ENCODE assay signal across 11 mouse cellular contexts in the genomic region with DNA sequence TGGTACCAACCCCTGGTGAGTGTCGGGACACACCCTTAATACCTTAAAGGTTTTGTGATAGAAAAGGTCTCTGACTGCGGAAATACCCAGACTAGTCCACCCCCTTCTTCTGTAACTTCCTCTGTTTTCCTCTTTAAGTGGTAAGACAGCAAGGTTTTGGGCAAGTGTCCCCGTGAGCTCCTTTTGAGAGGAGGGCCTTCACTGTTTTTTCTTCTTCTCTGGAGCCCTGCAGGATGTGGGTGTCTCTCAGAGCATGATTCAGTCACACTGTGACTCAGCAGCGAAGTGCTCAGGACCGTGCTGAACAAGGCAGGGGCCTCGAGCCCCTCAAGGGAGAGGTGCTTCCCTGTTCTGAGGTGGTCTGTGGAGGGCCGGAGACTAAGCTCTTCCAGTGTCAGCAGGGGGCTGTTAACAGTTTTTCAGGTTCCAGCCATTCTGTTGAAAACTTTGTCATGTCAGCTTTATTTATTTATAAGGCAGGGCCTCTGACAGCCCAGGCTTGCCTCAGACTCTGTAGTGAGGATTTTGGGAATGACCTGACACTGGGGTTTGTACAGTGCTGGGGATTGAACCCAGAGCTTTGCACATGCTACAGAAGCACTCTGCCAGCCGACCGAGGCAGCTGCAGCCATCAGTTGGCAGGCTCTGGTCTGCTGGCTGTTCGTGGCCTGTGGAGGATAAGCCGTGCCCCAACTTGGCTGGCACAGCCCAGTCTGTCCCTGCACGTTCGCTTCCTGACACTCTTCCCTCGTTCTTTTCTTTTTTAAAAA. TPM values are rescaled to one million over a fixed set of nuclear protein-coding genes. Genes with fewer than 3 reads are reported as not detected.
DNase-seq lines count a peak whose midpoint lies in the region; ATAC-seq and TF ChIP-seq lines count a peak whose summit lies in the region.
"Had no signal": no experiment of that assay in that cellular context is flagged by ENCODE, and none has a peak within 500 bp of the region (broad histone marks: within the 10 kb centered on the region; RNA-seq: fewer than 3 reads in every experiment).

No protein-coding gene starts in this region.

- intact Hi-C loops in left cerebral cortex, adult 2 months (cut with DNase I) = no loop called here

- ATAC-seq in common myeloid progenitor, adult 5-6 weeks (replicated peaks; ENCODE audit: low read depth, poor library complexity, severe bottlenecking) = peak; percentile 84
- ATAC-seq in stomach, embryonic 14.5 days (ENCODE audit: insufficient number of reproducible peaks, insufficient read depth, low FRiP score, low read depth) = no peak

- peaks cover 22 to 76% of the 10 kb centered on the region in 2 experiments for H3K36me3 ChIP-seq in CH12.LX (replicated peaks in 1 of 2; ENCODE audit: control insufficient read depth in 1 of 2, insufficient read depth in 1 of 2, low read length in 1 of 2)
- H3K36me3 ChIP-seq in stomach, embryonic 14.5 days (ENCODE audit: control insufficient read depth, insufficient read depth, low read length) = peaks cover 10% of the 10 kb centered on the region

- H3K4me2 ChIP-seq in CH12.LX (ENCODE audit: insufficient read depth, low read depth, poor library complexity, severe bottlenecking) = no peak overlapping the region
- no peak overlapping the region for H3K4me2 ChIP-seq in stomach, embryonic 14.5 days (replicated peaks; ENCODE audit: low read depth, low read length)

- no peak for TF ChIP-seq POLR2A in CH12.LX (IDR thresholded peaks at IDR 0.05; ENCODE audit: low read depth, low read length)

- no peak for TF ChIP-seq EP300 in CH12.LX (IDR thresholded peaks at IDR 0.05; ENCODE audit: low read length)

- peaks cover 11% of the 10 kb centered on the region for H3K79me2 ChIP-seq in CH12.LX (replicated peaks; ENCODE audit: control insufficient read depth, extremely low read depth, insufficient read depth, poor library complexity, severe bottlenecking)

- peak overlapping the region; percentile 82 for H3K27ac ChIP-seq in left cerebral cortex, adult 2 months
- H3K27ac ChIP-seq in CH12.LX (ENCODE audit: insufficient read depth, low read depth) = peak overlapping the region; percentile 31; the same call in 1 of the 2 replicates
- peak overlapping the region; percentile 2; the same call in 1 of the 2 replicates for H3K27ac ChIP-seq in stomach, embryonic 14.5 days (ENCODE audit: low read length)

- dilution Hi-C loops in CH12.LX (cut with MboI; ENCODE audit: extremely low pct_ligation_motif_present, extremely low pct_unique_long_range_greater_than_20kb, low sequenced_read_pairs) = no loop called here

- in situ Hi-C loops in CH12.LX (cut with MboI; ENCODE audit: low pct_ligation_motif_present, low pct_unique_long_range_greater_than_20kb, low sequenced_read_pairs) = no loop called here

- H3K9ac ChIP-seq in CH12.LX (ENCODE audit: insufficient read depth, low read depth) = no peak overlapping the region
- no peak overlapping the region for H3K9ac ChIP-seq in stomach, embryonic 14.5 days (replicated peaks; ENCODE audit: low read depth, low read length)

- H3K27me3 ChIP-seq in CH12.LX (replicated peaks) = no peaks in the 10 kb centered on the region
- H3K27me3 ChIP-seq in stomach, embryonic 14.5 days (ENCODE audit: control insufficient read depth, insufficient read depth, low read length) = no peaks in the 10 kb centered on the region

- WGBS in stomach, embryonic 14.5 days = 66% methylated on average over 14 of the region's 14 CpGs

- no peak for TF ChIP-seq RAD21 in CH12.LX (IDR thresholded peaks at IDR 0.05; ENCODE audit: low read depth, low read length)

- TF ChIP-seq CTCF in left cerebral cortex, adult 2 months (IDR thresholded peaks at IDR 0.05) = no peak
- TF ChIP-seq CTCF in CH12.LX (conservative IDR thresholded peaks at IDR 0.05 in 1 of 2, IDR thresholded peaks at IDR 0.05 in 1 of 2; ENCODE audit: low read depth in 2 of 2, low read length in 2 of 2) = no peak

- peak; percentile 29 to 51 for DNase-seq in left cerebral cortex, adult 2 months (ENCODE audit: extremely low spot score in 1 of 2, low spot score in 2 of 2)
- no peak for DNase-seq in left cerebral cortex, adult 8-10 months (ENCODE audit: low spot score in 2 of 2)
- peak; percentile 48 for DNase-seq in CH12.LX (ENCODE audit: extremely low read depth)
- no peak for DNase-seq in kidney, adult 18-20 months
- DNase-seq in urinary bladder, postnatal 14 days (ENCODE audit: low spot score) = no peak
- DNase-seq: lung, adult 2 months had no signal

- no peaks in the 10 kb centered on the region for H3K9me3 ChIP-seq in CH12.LX (replicated peaks; ENCODE audit: low read length)
- H3K9me3 ChIP-seq in stomach, embryonic 14.5 days (ENCODE audit: control insufficient read depth, low read depth, low read length) = no peaks in the 10 kb centered on the region

- H3K4me3 ChIP-seq in left cerebral cortex, adult 2 months = no peak overlapping the region
- no peak overlapping the region for H3K4me3 ChIP-seq in CH12.LX (replicated peaks in 1 of 3; ENCODE audit: low read depth in 2 of 3, low read length in 2 of 3, poor library complexity in 1 of 3)
- no peak overlapping the region for H3K4me3 ChIP-seq in stomach, embryonic 14.5 days (ENCODE audit: low read depth, low read length)

- peaks cover 6 to 57% of the 10 kb centered on the region in 2 experiments; a peak in 3 of 4 replicates for H3K4me1 ChIP-seq in CH12.LX (ENCODE audit: control insufficient read depth in 1 of 2, insufficient read depth in 2 of 2)
- H3K4me1 ChIP-seq in stomach, embryonic 14.5 days (ENCODE audit: control insufficient read depth, insufficient read depth, low read length) = 0 out of 2 replicates have a peak, but pooled peaks cover 4% of the 10 kb centered on the region

TF ChIP-seq in CH12.LX, 34 proteins besides CTCF, POLR2A, EP300 and RAD21:
- TF ChIP-seq PAX5 (IDR thresholded peaks at IDR 0.05; ENCODE audit: low read length) = no peak
- 0 out of 2 replicates have a peak, but pooled peaks have one; percentile 22 for TF ChIP-seq MAFK (IDR thresholded peaks at IDR 0.05; ENCODE audit: insufficient replicate concordance, low read length)
- 0 out of 2 replicates have a peak, but pooled peaks have one; percentile 27 for TF ChIP-seq BHLHE40 (IDR thresholded peaks at IDR 0.05; ENCODE audit: low read depth, low read length)

RNA-seq across cellular contexts. Expression of a gene that starts 10.3 kb away (rescaled TPM):
- 10 to 100 TPM; 45.3 to 46.4 TPM for total RNA-seq in left cerebral cortex, adult 2 months (2021)
- total RNA-seq in left cerebral cortex, adult 8-10 months (2022) = 10 to 100 TPM; 36.7 to 42.0 (median 38.0) TPM
- 45.3 and 47.6 TPM in 2 replicates for total RNA-seq in CH12.LX (2012; rRNA removed)
- 20.4 and 21.4 TPM in 2 replicates for total RNA-seq in CH12.LX (2014; rRNA removed)
- 49.7 and 51.2 TPM in 2 replicates for polyA plus RNA-seq in CH12.LX (2012; ENCODE audit: insufficient read length, low read depth)
- total RNA-seq in common myeloid progenitor, adult 5-6 weeks (2017) = 15.0 and 19.4 TPM in 2 replicates
- polyA plus RNA-seq in stomach, embryonic 14.5 days (2014; fragmentation: Nextera tagmentation; extraction: Ambion mirVana) = 30.8 and 30.9 TPM in 2 replicates

RNA-seq across cellular contexts. Expression of a gene that starts 18.9 kb away (rescaled TPM):
- 1 to 10 TPM; 3.8 to 4.2 TPM for total RNA-seq in left cerebral cortex, adult 2 months (2021)
- 1 to 10 TPM; 2.8 to 4.9 (median 3.0) TPM for total RNA-seq in left cerebral cortex, adult 8-10 months (2022)
- total RNA-seq in CH12.LX (2012; rRNA removed) (not detected in 2 replicates), CH12.LX (2014; rRNA removed) (not detected in 2 replicates)
- not detected in 2 replicates for polyA plus RNA-seq in CH12.LX (2012; ENCODE audit: insufficient read length, low read depth)
- not detected in 2 replicates for total RNA-seq in common myeloid progenitor, adult 5-6 weeks (2017)
- not detected in 2 replicates for polyA plus RNA-seq in stomach, embryonic 14.5 days (2014; fragmentation: Nextera tagmentation; extraction: Ambion mirVana)
- total RNA-seq: adrenal gland, postnatal 4 days had no signal
- polyA plus RNA-seq: heart, embryonic 16.5 days had no signal

RNA-seq across cellular contexts. Expression of a gene that starts 34.2 kb away (rescaled TPM):
- under 1 TPM; 0.40 to 0.57 TPM for total RNA-seq in left cerebral cortex, adult 2 months (2021)
- under 1 TPM; 0.30 to 0.97 (median 0.73) TPM for total RNA-seq in left cerebral cortex, adult 8-10 months (2022)
- total RNA-seq in CH12.LX (2012; rRNA removed) (0.04 TPM in 1 of 2 replicates, not detected in the other), CH12.LX (2014; rRNA removed) (not detected in 2 replicates)
- not detected in 2 replicates for polyA plus RNA-seq in CH12.LX (2012; ENCODE audit: insufficient read length, low read depth)
- not detected in 2 replicates for total RNA-seq in common myeloid progenitor, adult 5-6 weeks (2017)
- 4.2 and 4.7 TPM in 2 replicates for polyA plus RNA-seq in stomach, embryonic 14.5 days (2014; fragmentation: Nextera tagmentation; extraction: Ambion mirVana)
- total RNA-seq: layer of hippocampus, adult 18-20 months had no signal

RNA-seq across cellular contexts. Expression of a gene that starts 39.0 kb away (rescaled TPM):
- total RNA-seq in left cerebral cortex, adult 2 months (2021) = not detected
- total RNA-seq in left cerebral cortex, adult 8-10 months (2022) = under 1 TPM in 1 of 4 experiments, not detected in 3; 0.74 TPM
- total RNA-seq in CH12.LX (2012; rRNA removed) (0.51 and 1.1 TPM in 2 replicates), CH12.LX (2014; rRNA removed) (0.08 TPM in 2 replicates)
- 0.24 and 0.42 TPM in 2 replicates for polyA plus RNA-seq in CH12.LX (2012; ENCODE audit: insufficient read length, low read depth)
- total RNA-seq in common myeloid progenitor, adult 5-6 weeks (2017) = not detected in 2 replicates
- polyA plus RNA-seq in stomach, embryonic 14.5 days (2014; fragmentation: Nextera tagmentation; extraction: Ambion mirVana) = not detected in 2 replicates
- total RNA-seq: layer of hippocampus, adult 18-20 months had no signal
- polyA plus RNA-seq: lung, adult 2 months had no signal

RNA-seq across cellular contexts. Expression of a gene that starts 56.2 kb away (rescaled TPM):
- under 1 TPM in 1 of 2 experiments, not detected in 1; 0.36 TPM for total RNA-seq in left cerebral cortex, adult 2 months (2021)
- 1 to 10 TPM in 1 of 4 experiments, under 1 TPM in 1, not detected in 2; 0.39 to 1.8 TPM for total RNA-seq in left cerebral cortex, adult 8-10 months (2022)
- total RNA-seq in CH12.LX (2012; rRNA removed) = not detected in 2 replicates
- total RNA-seq in CH12.LX (2014; rRNA removed) = not detected in 2 replicates
- not detected in 2 replicates for polyA plus RNA-seq in CH12.LX (2012; ENCODE audit: insufficient read length, low read depth)
- not detected in 2 replicates for total RNA-seq in common myeloid progenitor, adult 5-6 weeks (2017)
- 0.16 TPM in 1 of 2 replicates, not detected in the other for polyA plus RNA-seq in stomach, embryonic 14.5 days (2014; fragmentation: Nextera tagmentation; extraction: Ambion mirVana)
- total RNA-seq: layer of hippocampus, adult 18-20 months had no signal
- polyA plus RNA-seq: lung, adult 2 months had no signal

Comparison
In these comparisons a context has a peak if more than half of its experiments do, and no peak if none do; other contexts are left out.
1. DNase-seq: peak in left cerebral cortex, adult 2 months (2 of 2) and CH12.LX (single experiment); none in left cerebral cortex, adult 8-10 months (0 of 2), kidney, adult 18-20 months (single experiment) and urinary bladder, postnatal 14 days (single experiment).
2. H3K27ac ChIP-seq: peak in every context shown above with its lines; median percentile 82 in left cerebral cortex, adult 2 months; 31 in CH12.LX; 2 in stomach, embryonic 14.5 days.